Mouse (Mus musculus): ENCODE data around the gene Cir1. TPM values are rescaled to one million over a fixed set of nuclear protein-coding genes. Genes with fewer than 3 reads are reported as not detected.

The Cir1 gene
- polyA plus RNA-seq (2012; rRNA removed; ENCODE audit: low replicate concordance): 3.9 and 5.1 TPM in 2 replicates

DNA sequence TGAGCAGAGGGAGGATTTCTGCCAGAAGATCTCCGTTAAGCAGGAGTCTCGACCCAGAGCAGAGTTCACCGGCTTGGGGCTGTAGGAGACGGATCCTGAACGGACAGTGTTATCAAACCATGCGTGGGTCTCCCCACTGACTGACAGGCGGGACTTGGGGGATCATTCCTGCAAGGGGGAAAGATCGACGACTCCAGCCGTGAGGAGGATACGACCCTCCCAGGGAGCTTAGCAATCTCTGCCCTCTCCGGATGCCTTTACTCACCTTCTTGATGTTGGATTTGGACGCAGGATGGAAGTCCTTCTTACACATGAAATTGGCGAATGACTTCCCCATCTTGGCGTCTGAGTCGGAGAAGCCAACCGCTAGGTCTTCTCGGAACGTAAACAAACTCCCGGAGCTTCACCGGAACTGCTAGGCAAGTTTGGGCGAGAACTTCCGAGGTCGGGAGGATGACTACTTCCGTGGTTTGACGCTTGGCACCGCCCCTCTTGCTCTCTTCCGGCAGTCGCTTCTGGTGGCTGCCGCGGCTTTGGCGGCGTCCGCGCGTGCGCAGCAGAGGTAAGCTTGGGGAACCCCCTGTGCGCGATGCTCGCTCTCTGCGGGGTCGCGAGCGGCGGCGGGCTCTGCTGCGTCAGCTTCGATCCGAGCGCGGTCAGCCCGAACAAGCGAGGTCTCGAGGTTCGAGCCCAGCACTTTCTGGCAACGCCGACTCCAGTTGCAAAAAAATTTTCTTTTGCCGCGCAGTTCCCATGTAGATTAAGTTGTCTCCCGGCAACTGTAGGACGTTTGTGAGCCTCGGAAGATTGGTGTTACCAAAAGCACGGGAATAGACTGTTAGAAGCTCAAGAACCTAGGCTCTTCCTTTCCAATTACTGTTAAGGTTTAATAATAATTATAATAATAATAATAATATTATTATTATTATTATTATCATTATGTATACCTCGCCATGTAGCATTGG is at the start of gene Cir1, which contains the start of gene Scrn3:
TSS of gene Cir1 (minus strand) at position 550 of the 965 bp plus-strand sequence.
TSS of gene Scrn3 (plus strand) at position 450 of the 965 bp plus-strand sequence.

DNA sequence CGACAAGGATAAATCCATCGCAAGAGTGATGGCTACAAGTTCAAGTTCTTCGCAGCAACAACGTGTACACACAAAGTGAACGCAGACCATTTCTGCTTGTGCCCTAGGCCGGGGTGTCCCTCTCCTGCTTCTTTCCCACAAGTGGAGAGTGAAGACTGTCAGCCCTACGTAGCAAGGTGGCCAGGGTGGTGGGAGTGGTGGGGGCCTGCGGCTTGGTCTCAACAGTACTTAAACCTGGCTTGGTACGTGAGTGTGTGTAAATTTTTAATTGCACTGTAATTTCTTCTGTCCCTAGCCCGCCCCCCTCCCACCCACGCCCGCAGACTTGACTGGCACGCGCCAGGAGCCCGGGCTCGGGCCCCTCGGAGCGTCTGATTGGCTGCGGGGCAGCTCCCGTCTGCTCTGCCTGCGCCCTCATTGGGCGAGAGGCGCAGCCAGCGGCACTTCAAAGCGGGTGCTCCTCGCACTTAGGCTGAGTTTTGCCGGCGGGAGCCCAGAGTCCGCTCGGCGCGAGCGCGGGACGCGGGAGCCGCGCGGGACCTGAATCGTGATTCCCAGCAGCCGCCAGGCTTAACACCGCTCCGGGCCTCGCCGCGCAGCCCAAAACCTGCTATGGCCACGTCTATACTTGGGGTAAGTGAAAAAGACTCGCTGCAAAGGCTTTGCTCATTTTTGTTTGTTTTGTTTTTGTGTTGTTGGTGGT is 40.9 kb downstream of the Cir1 start, which contains the start of gene Sp9:
TSS of gene Sp9 (plus strand) at position 467 of the 703 bp plus-strand sequence.

Other genes starting within 250 kb of the Cir1 start
- 11.1 and 15.9 TPM in 2 replicates for gene Ola1, start 93.8 kb downstream of the Cir1 start, polyA plus RNA-seq (2012; rRNA removed; ENCODE audit: low replicate concordance)
- 0.51 TPM in 1 of 2 replicates, not detected in the other for gene Sp9, start 40.8 kb downstream of the Cir1 start, polyA plus RNA-seq (2012; rRNA removed; ENCODE audit: low replicate concordance)
- 8.5 and 14.9 TPM in 2 replicates for gene Scrn3, start 100 bp downstream of the Cir1 start, polyA plus RNA-seq (2012; rRNA removed; ENCODE audit: low replicate concordance)
- 7.2 and 9.3 TPM in 2 replicates for gene Gpr155, start 73.9 kb upstream of the Cir1 start, polyA plus RNA-seq (2012; rRNA removed; ENCODE audit: low replicate concordance)
- 11.1 and 14.2 TPM in 2 replicates for gene Wipf1, start 217.0 kb upstream of the Cir1 start, polyA plus RNA-seq (2012; rRNA removed; ENCODE audit: low replicate concordance)